Mouse (Mus musculus): ENCODE results near the gene Gga3. TPM values are rescaled to one million over a fixed set of nuclear protein-coding genes. Genes with fewer than 3 reads are reported as not detected.

Gga3 gene
- total and polyA plus RNA-seq, 3 experiments = 7.7 to 39.8 (median 18.7) TPM

- Histone ChIP-seq H3K4me3 (replicated peaks in 1 of 3; ENCODE audit: low read depth in 2 of 3, low read length in 2 of 3, poor library complexity in 1 of 3) (no peak overlapping the region), H3K4me2 (ENCODE audit: insufficient read depth, low read depth, poor library complexity, severe bottlenecking) (no peak overlapping the region), H3K9ac (ENCODE audit: insufficient read depth, low read depth) (no peak overlapping the region), H3K36me3 (replicated peaks in 1 of 2; ENCODE audit: control insufficient read depth in 1 of 2, insufficient read depth in 1 of 2, low read length in 1 of 2) (peaks cover 94 to 98% of the 10 kb centered on the region in 2 experiments), H3K27ac (ENCODE audit: insufficient read depth, low read depth) (no peak overlapping the region), H3K4me1 (ENCODE audit: control insufficient read depth in 1 of 2, insufficient read depth in 2 of 2) (peaks cover 28 to 95% of the 10 kb centered on the region in 2 experiments), H3K79me2 (replicated peaks; ENCODE audit: control insufficient read depth, extremely low read depth, insufficient read depth, poor library complexity, severe bottlenecking) (peaks cover 70% of the 10 kb centered on the region), H3K9me3 (replicated peaks; ENCODE audit: low read length) (no peaks in the 10 kb centered on the region), H3K27me3 (replicated peaks) (no peaks in the 10 kb centered on the region)
- dilution Hi-C loops (cut with MboI; ENCODE audit: extremely low pct_ligation_motif_present, extremely low pct_unique_long_range_greater_than_20kb, low sequenced_read_pairs) = no loop called here
- no peak for TF ChIP-seq ELF1 (IDR thresholded peaks at IDR 0.05; ENCODE audit: low read depth, low read length)
- no peak for TF ChIP-seq E2F4 (IDR thresholded peaks at IDR 0.05; ENCODE audit: insufficient replicate concordance, low read depth, low read length)
- peak; percentile 19; the same call in 1 of the 2 replicates for TF ChIP-seq ZMIZ1 (IDR thresholded peaks at IDR 0.05; ENCODE audit: low read depth, low read length)
- no peak for TF ChIP-seq SIN3A (IDR thresholded peaks at IDR 0.05; ENCODE audit: low read length)
- TF ChIP-seq TCF12 (IDR thresholded peaks at IDR 0.05; ENCODE audit: low read depth, low read length) = no peak
- TF ChIP-seq POLR2AphosphoS2 (IDR thresholded peaks at IDR 0.05; ENCODE audit: low read depth, low read length) = peak; percentile 56; the same call in 1 of the 2 replicates
- no peak for TF ChIP-seq BHLHE40 (IDR thresholded peaks at IDR 0.05; ENCODE audit: low read depth, low read length)
- TF ChIP-seq MAZ (IDR thresholded peaks at IDR 0.05; ENCODE audit: low read depth, low read length) = no peak
- no peak for DNase-seq (ENCODE audit: extremely low read depth)
- in situ Hi-C loops (cut with MboI; ENCODE audit: low pct_ligation_motif_present, low pct_unique_long_range_greater_than_20kb, low sequenced_read_pairs) = loop anchor here (25.0 kb wide), 1 partner anchor 392 kb away; the partner anchor contains the start of gene Galk1
Measured at GRCm38 (mm10) chr11:115619949-115620348, 16.1 kb upstream of the Gga3 start.

GRCm38 (mm10) chr11:115618732-115619516, 15.1 kb upstream of the Gga3 start:
- H3K36me3 ChIP-seq (replicated peaks in 1 of 2; ENCODE audit: control insufficient read depth in 1 of 2, insufficient read depth in 1 of 2, low read length in 1 of 2) = peaks cover 94 to 98% of the 10 kb centered on the region in 2 experiments
- H3K4me2 ChIP-seq (ENCODE audit: insufficient read depth, low read depth, poor library complexity, severe bottlenecking) = no peak overlapping the region
- dilution Hi-C loops (cut with MboI; ENCODE audit: extremely low pct_ligation_motif_present, extremely low pct_unique_long_range_greater_than_20kb, low sequenced_read_pairs) = no loop called here
- peaks cover 60% of the 10 kb centered on the region for H3K79me2 ChIP-seq (replicated peaks; ENCODE audit: control insufficient read depth, extremely low read depth, insufficient read depth, poor library complexity, severe bottlenecking)
- no peaks in the 10 kb centered on the region for H3K27me3 ChIP-seq (replicated peaks)
- H3K4me3 ChIP-seq (replicated peaks in 1 of 3; ENCODE audit: low read depth in 2 of 3, low read length in 2 of 3, poor library complexity in 1 of 3) = no peak overlapping the region
- no peak for DNase-seq (ENCODE audit: extremely low read depth)
- in situ Hi-C loops (cut with MboI; ENCODE audit: low pct_ligation_motif_present, low pct_unique_long_range_greater_than_20kb, low sequenced_read_pairs) = loop anchor here (25.0 kb wide), 1 partner anchor 393 kb away; the partner anchor contains the start of gene Galk1
- TF ChIP-seq ELF1 (IDR thresholded peaks at IDR 0.05; ENCODE audit: low read depth, low read length) = no peak
- peak; percentile 22; the same call in 1 of the 2 replicates for TF ChIP-seq POLR2A (IDR thresholded peaks at IDR 0.05; ENCODE audit: low read depth, low read length)
- no peak for TF ChIP-seq ZMIZ1 (IDR thresholded peaks at IDR 0.05; ENCODE audit: low read depth, low read length)
- TF ChIP-seq POLR2AphosphoS2 (IDR thresholded peaks at IDR 0.05; ENCODE audit: low read depth, low read length) = no peak
- no peak for TF ChIP-seq BHLHE40 (IDR thresholded peaks at IDR 0.05; ENCODE audit: low read depth, low read length)
- no peak for TF ChIP-seq CHD1 (IDR thresholded peaks at IDR 0.05; ENCODE audit: low read depth, low read length)
- TF ChIP-seq RAD21 (IDR thresholded peaks at IDR 0.05; ENCODE audit: low read depth, low read length) = no peak
- H3K9me3 ChIP-seq (replicated peaks; ENCODE audit: low read length) = no peaks in the 10 kb centered on the region
- H3K27ac ChIP-seq (ENCODE audit: insufficient read depth, low read depth) = 0 out of 2 replicates have a peak overlapping the region, but pooled peaks have one; percentile 2
- peaks cover 30 to 95% of the 10 kb centered on the region in 2 experiments for H3K4me1 ChIP-seq (ENCODE audit: control insufficient read depth in 1 of 2, insufficient read depth in 2 of 2)
- no peak overlapping the region for H3K9ac ChIP-seq (ENCODE audit: insufficient read depth, low read depth)
